Mouse (Mus musculus) MEL (cell line): ENCODE measurements at regions not wholly inside any gene's neighbourhood (a gene's known extent, or its start where the extent isn't known, plus 50 kb on each side); places are given as distances from the start of the nearest gene placed in this dataset.

Experiments
- DNase-seq: peaks from one replicate; pipeline ENCODE4 v3.0.0; 2011; ENCODE audit warnings: low read depth, low spot score
- H3K27ac ChIP-seq: 2 replicates; pipeline ENCODE4 v1.5.1; 2012; ENCODE audit warnings: low read depth, mild to moderate bottlenecking, control low read depth, low read length, moderate library complexity; ENCODE audit not compliant: control insufficient read depth
- H3K27me3 ChIP-seq, 2 experiments: fragments of 150-350 bp in 1 of 2; sonication (generic) in 1 of 2; 2 replicates each; pipeline ENCODE4 v1.6.1; 2012; ENCODE audit warnings: low read length in 2 of 2, mild to moderate bottlenecking in 2 of 2, improper control_type of control experiment in 1 of 2, moderate library complexity in 1 of 2; ENCODE audit not compliant: insufficient read depth in 2 of 2, control insufficient read depth in 1 of 2
- H3K36me3 ChIP-seq, 2 experiments: 2 replicates each; pipeline ENCODE4 v1.6.1; 2012 to 2014; ENCODE audit warnings: low read length in 2 of 2, improper control_type of control experiment in 1 of 2, inconsistent platforms in 1 of 2, mild to moderate bottlenecking in 1 of 2; ENCODE audit not compliant: insufficient read depth in 2 of 2, control insufficient read depth in 1 of 2
- H3K4me1 ChIP-seq, 2 experiments: fragments of 150-350 bp in 1 of 2; sonication (generic) in 1 of 2; 2 replicates each; pipeline ENCODE4 v1.6.1; 2012; ENCODE audit warnings: low read length in 2 of 2, improper control_type of control experiment in 1 of 2, mild to moderate bottlenecking in 1 of 2; ENCODE audit not compliant: insufficient read depth in 2 of 2, control insufficient read depth in 1 of 2
- H3K4me3 ChIP-seq, 2 experiments: fragments of 150-350 bp in 1 of 2; sonication (generic) in 1 of 2; 2 replicates each; pipeline ENCODE4 v1.5.1; 2012; ENCODE audit warnings: low read depth in 2 of 2, low read length in 2 of 2, mild to moderate bottlenecking in 2 of 2, moderate library complexity in 2 of 2, control low read depth in 1 of 2, improper control_type of control experiment in 1 of 2; ENCODE audit not compliant: control insufficient read depth in 1 of 2, insufficient read depth in 1 of 2
- H3K79me2 ChIP-seq: 2 replicates; pipeline ENCODE4 v1.6.1; 2012; ENCODE audit warnings: mild to moderate bottlenecking, low read length, moderate library complexity; ENCODE audit not compliant: control insufficient read depth, poor library complexity, insufficient read depth
- H3K9ac ChIP-seq: 2 replicates; pipeline ENCODE4 v1.6.1; 2012; ENCODE audit warnings: low read depth, mild to moderate bottlenecking, control low read depth, low read length, moderate library complexity; ENCODE audit not compliant: control insufficient read depth, poor library complexity, severe bottlenecking
- H3K9me3 ChIP-seq: fragments of 150-350 bp; sonication (generic); replicated peaks from 2 replicates; pipeline ENCODE4 v1.6.1; 2012; ENCODE audit warnings: mild to moderate bottlenecking, low read length, improper control_type of control experiment, moderate library complexity; ENCODE audit not compliant: insufficient read depth
- BHLHE40 ChIP-seq: IDR thresholded peaks from 2 replicates; pipeline ENCODE4 v1.6.1; 2012; ENCODE audit warnings: low read depth, mild to moderate bottlenecking, inconsistent platforms, low read length, improper control_type of control experiment, borderline replicate concordance
- CHD1 ChIP-seq: IDR thresholded peaks from 2 replicates; pipeline ENCODE4 v1.6.1; 2012; ENCODE audit warnings: low read depth, mild to moderate bottlenecking, inconsistent platforms, low read length, improper control_type of control experiment
- CHD2 ChIP-seq: IDR thresholded peaks from 2 replicates; pipeline ENCODE4 v1.6.1; 2011; ENCODE audit warnings: low read length, improper control_type of control experiment
- E2F4 ChIP-seq: IDR thresholded peaks from 2 replicates; pipeline ENCODE4 v1.6.1; 2011; ENCODE audit warnings: low read depth, low read length, improper control_type of control experiment, borderline replicate concordance
- ELF1 ChIP-seq: IDR thresholded peaks from 2 replicates; pipeline ENCODE4 v1.6.1; 2014; ENCODE audit warnings: low read depth, mild to moderate bottlenecking, inconsistent platforms, low read length, improper control_type of control experiment, moderate library complexity
- EP300 ChIP-seq, 2 experiments: IDR thresholded peaks; 2 replicates each; pipeline ENCODE4 v1.6.1; 2011; ENCODE audit warnings: improper control_type of control experiment in 2 of 2, low read length in 2 of 2, low read depth in 1 of 2, mild to moderate bottlenecking in 1 of 2
- ETS1 ChIP-seq: IDR thresholded peaks from 2 replicates; pipeline ENCODE4 v1.6.1; 2012; ENCODE audit warnings: low read depth, mild to moderate bottlenecking, inconsistent platforms, low read length, improper control_type of control experiment, moderate library complexity
- GABPA ChIP-seq: IDR thresholded peaks from 2 replicates; pipeline ENCODE4 v1.6.1; 2012; ENCODE audit warnings: low read depth, mild to moderate bottlenecking, inconsistent platforms, low read length, improper control_type of control experiment, moderate library complexity
- HCFC1 ChIP-seq: IDR thresholded peaks from 2 replicates; pipeline ENCODE4 v1.6.1; 2012; ENCODE audit warnings: low read depth, mild to moderate bottlenecking, inconsistent platforms, low read length, improper control_type of control experiment, moderate library complexity
- JUND ChIP-seq: IDR thresholded peaks from 2 replicates; pipeline ENCODE4 v1.6.1; 2011; ENCODE audit warnings: low read depth, mild to moderate bottlenecking, improper control_type of control experiment, low read length
- KAT2A ChIP-seq: conservative IDR thresholded peaks from 2 replicates; pipeline ENCODE4 v1.6.1; 2012; ENCODE audit warnings: low read depth, low read length, improper control_type of control experiment, inconsistent platforms
- MAFK ChIP-seq: IDR thresholded peaks from 2 replicates; pipeline ENCODE4 v1.6.1; 2011; ENCODE audit warnings: low read depth, mild to moderate bottlenecking, low read length, improper control_type of control experiment, borderline replicate concordance
- MAX ChIP-seq: IDR thresholded peaks from 2 replicates; pipeline ENCODE4 v1.6.1; 2011; ENCODE audit warnings: low read length, improper control_type of control experiment
- MXI1 ChIP-seq: IDR thresholded peaks from 2 replicates; pipeline ENCODE4 v1.6.1; 2011; ENCODE audit warnings: mild to moderate bottlenecking, low read depth, low read length, improper control_type of control experiment
- MYB ChIP-seq: IDR thresholded peaks from 2 replicates; pipeline ENCODE4 v1.6.1; 2011; ENCODE audit warnings: mild to moderate bottlenecking, low read depth, low read length, improper control_type of control experiment
- MYC ChIP-seq: IDR thresholded peaks from 2 replicates; pipeline ENCODE4 v1.6.1; 2011; ENCODE audit warnings: low read depth, mild to moderate bottlenecking, low read length, improper control_type of control experiment, moderate library complexity
- POLR2A ChIP-seq, 2 experiments: IDR thresholded peaks; 2 replicates each; pipeline ENCODE4 v1.6.1; 2011 to 2012; ENCODE audit warnings: low read length in 2 of 2, mild to moderate bottlenecking in 2 of 2, control low read depth in 1 of 2, improper control_type of control experiment in 1 of 2, low read depth in 1 of 2, moderate library complexity in 1 of 2; ENCODE audit not compliant: control insufficient read depth in 1 of 2, insufficient read depth in 1 of 2, poor library complexity in 1 of 2
- POLR2AphosphoS2 ChIP-seq: IDR thresholded peaks from 2 replicates; pipeline ENCODE4 v1.6.1; 2011; ENCODE audit warnings: low read length, improper control_type of control experiment
- POLR2AphosphoS5 ChIP-seq: IDR thresholded peaks from 2 replicates; pipeline ENCODE4 v1.6.1; 2012; ENCODE audit warnings: low read depth, borderline replicate concordance, mild to moderate bottlenecking, inconsistent platforms, low read length, moderate library complexity, mixed read lengths
- SMC3 ChIP-seq: IDR thresholded peaks from 2 replicates; pipeline ENCODE4 v1.6.1; 2011; ENCODE audit warnings: low read depth, low read length, improper control_type of control experiment
- TAL1 ChIP-seq: IDR thresholded peaks from 2 replicates; pipeline ENCODE4 v1.6.1; 2012; ENCODE audit warnings: mild to moderate bottlenecking, inconsistent platforms, low read length, moderate library complexity, mixed read lengths
- USF1 ChIP-seq: IDR thresholded peaks from 2 replicates; pipeline ENCODE4 v1.6.1; 2014; ENCODE audit warnings: low read depth, mild to moderate bottlenecking, inconsistent platforms, low read length, improper control_type of control experiment, moderate library complexity
- USF2 ChIP-seq, 2 experiments: IDR thresholded peaks; 2 replicates each; pipeline ENCODE4 v1.6.1; 2011 to 2012; ENCODE audit warnings: improper control_type of control experiment in 2 of 2, low read length in 2 of 2, borderline replicate concordance in 1 of 2, inconsistent platforms in 1 of 2, low read depth in 1 of 2, mild to moderate bottlenecking in 1 of 2; ENCODE audit not compliant: insufficient read depth in 1 of 2
- ZC3H11A ChIP-seq: IDR thresholded peaks from 2 replicates; pipeline ENCODE4 v1.6.1; 2012; ENCODE audit warnings: low read depth, mild to moderate bottlenecking, inconsistent platforms, low read length, improper control_type of control experiment
- ZKSCAN1 ChIP-seq: IDR thresholded peaks from 2 replicates; pipeline ENCODE4 v1.6.1; 2012; ENCODE audit warnings: low read depth, mild to moderate bottlenecking, inconsistent platforms, low read length, improper control_type of control experiment, moderate library complexity
- ZMIZ1 ChIP-seq: IDR thresholded peaks from 2 replicates; pipeline ENCODE4 v1.6.1; 2012; ENCODE audit warnings: low read depth, mild to moderate bottlenecking, inconsistent platforms, low read length, improper control_type of control experiment, moderate library complexity
- ZNF384 ChIP-seq: IDR thresholded peaks from 2 replicates; pipeline ENCODE4 v1.6.1; 2012; ENCODE audit warnings: low read depth, mild to moderate bottlenecking, inconsistent platforms, low read length, improper control_type of control experiment

DNA sequence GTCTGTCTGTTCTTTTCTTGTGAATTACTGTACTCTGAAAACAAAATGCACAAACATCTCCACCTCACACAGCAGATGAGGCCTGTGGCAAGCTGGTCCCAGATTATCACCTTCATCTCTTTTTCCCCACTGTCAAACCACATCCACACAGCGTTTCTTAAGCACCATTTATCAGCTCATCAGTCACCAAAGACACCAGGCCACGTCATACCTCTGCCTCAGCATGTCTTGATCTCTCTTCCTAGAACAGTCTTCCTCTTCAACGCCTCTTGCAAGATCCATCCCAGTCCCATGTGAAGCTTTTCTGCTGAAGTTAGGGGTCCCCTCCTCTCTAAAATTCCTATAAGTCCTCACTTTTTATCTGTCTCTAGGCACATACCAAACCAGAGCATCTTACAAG, 340.8 kb upstream of the Acvr2a start:
- DNase-seq: no peak
- TF ChIP-seq ZNF384 (no peak), JUND (no peak), GABPA (no peak), MXI1 (no peak), MYC (no peak), CHD1 (no peak), POLR2AphosphoS5 (no peak), MYB (no peak), USF1 (no peak), ZMIZ1 (no peak), USF2 (IDR thresholded peaks at IDR 0.05; ENCODE audit: borderline replicate concordance in 1 of 2, insufficient read depth in 1 of 2, low read depth in 1 of 2, low read length in 2 of 2) (no peak), KAT2A (no peak), EP300 (IDR thresholded peaks at IDR 0.05; ENCODE audit: low read depth in 1 of 2, low read length in 2 of 2) (no peak), ELF1 (no peak), HCFC1 (no peak), SMC3 (no peak), TAL1 (no peak), MAX (no peak), MAFK (no peak), ZC3H11A (no peak)
- Histone ChIP-seq H3K9ac (no peak overlapping the region), H3K27me3 (no peaks in the 10 kb centered on the region), H3K4me1 (no peaks in the 10 kb centered on the region), H3K27ac (no peak overlapping the region), H3K36me3 (no peaks in the 10 kb centered on the region), H3K4me3 (no peak overlapping the region), H3K79me2 (no peaks in the 10 kb centered on the region), H3K9me3 (no peaks in the 10 kb centered on the region)

DNA sequence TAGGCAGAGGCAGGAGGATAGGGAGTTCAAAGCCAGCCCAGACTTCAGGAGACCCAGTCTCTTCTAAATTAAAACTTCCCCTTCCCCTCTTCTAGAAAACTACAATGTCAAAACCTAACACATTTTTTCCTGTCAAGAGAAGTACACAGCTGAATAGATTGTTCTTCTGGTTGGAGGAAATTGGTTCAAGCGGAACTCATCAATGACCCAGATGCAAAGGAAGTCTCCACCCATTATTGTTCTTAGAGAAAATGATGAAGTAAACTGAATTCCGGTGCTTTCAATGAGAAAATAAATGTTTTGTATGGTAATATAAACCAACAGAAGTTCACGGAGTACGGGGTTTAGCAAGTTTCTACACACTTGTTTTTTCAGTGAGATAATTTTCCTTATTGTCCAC, 339.3 kb upstream of the Acvr2a start:
- Histone ChIP-seq H3K4me3 (no peak overlapping the region), H3K36me3 (no peaks in the 10 kb centered on the region), H3K9ac (no peak overlapping the region), H3K27ac (no peak overlapping the region), H3K27me3 (no peaks in the 10 kb centered on the region), H3K9me3 (no peaks in the 10 kb centered on the region), H3K79me2 (no peaks in the 10 kb centered on the region), H3K4me1 (no peaks in the 10 kb centered on the region)
- DNase-seq: no peak
- TF ChIP-seq CHD2 (no peak), POLR2A (IDR thresholded peaks at IDR 0.05; ENCODE audit: control insufficient read depth in 1 of 2, insufficient read depth in 1 of 2, low read depth in 1 of 2, low read length in 2 of 2, poor library complexity in 1 of 2) (no peak), MAFK (no peak), ZKSCAN1 (no peak), ZMIZ1 (no peak), GABPA (no peak), E2F4 (no peak), SMC3 (no peak), BHLHE40 (no peak), POLR2AphosphoS5 (no peak), ETS1 (no peak), MXI1 (no peak), TAL1 (no peak), JUND (no peak), POLR2AphosphoS2 (no peak), USF1 (no peak)
